Mouse (Mus musculus): Measurements from ENCODE around the gene Gm28230. TPM values are rescaled to one million over a fixed set of nuclear protein-coding genes. Genes with fewer than 3 reads are reported as not detected.

The Gm28230 gene
- total and polyA plus RNA-seq, 3 experiments, result 0.89 to 1.7 (median 1.1) TPM

DNA sequence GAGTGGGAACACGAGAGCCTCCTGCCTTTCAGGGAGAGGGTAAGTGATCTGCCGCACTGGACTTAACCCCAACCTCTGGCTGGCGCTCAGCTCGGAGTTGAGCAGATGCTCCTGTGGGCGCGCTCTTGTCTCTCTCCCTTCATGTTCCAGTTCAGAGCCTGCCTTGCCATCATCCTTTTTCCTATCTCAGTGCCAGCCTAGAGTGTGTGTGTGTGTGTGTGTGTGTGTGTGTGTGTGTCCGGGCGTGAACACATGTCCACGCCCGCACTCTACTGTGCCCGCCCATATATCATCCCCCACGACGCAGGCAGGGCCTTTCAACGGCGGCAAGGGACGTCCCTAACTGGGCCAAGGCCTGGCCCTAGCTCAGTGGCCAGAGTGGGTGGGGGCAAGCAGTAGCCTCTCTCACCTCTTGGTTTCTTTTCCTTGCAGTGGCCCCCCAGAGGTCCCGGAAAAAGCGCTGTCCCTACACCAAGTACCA is 43.0 kb upstream of the Gm28230 start:
- in situ Hi-C loops (cut with MboI; ENCODE audit: low pct_ligation_motif_present, low pct_unique_long_range_greater_than_20kb, low sequenced_read_pairs), result loop anchor here (25.0 kb wide), 1 partner anchor 629 kb away; no protein-coding TSS in a partner anchor
- TF ChIP-seq SIN3A (IDR thresholded peaks at IDR 0.05; ENCODE audit: low read length), result no peak
- no peak for TF ChIP-seq MXI1 (IDR thresholded peaks at IDR 0.05; ENCODE audit: low read depth, low read length)
- TF ChIP-seq SMC3 (IDR thresholded peaks at IDR 0.05; ENCODE audit: low read depth, low read length), result no peak
- no peak for TF ChIP-seq ZNF384 (IDR thresholded peaks at IDR 0.05; ENCODE audit: low read depth, low read length)
- TF ChIP-seq CHD2 (IDR thresholded peaks at IDR 0.05; ENCODE audit: low read length), result no peak
- TF ChIP-seq NRF1 (IDR thresholded peaks at IDR 0.05; ENCODE audit: low read depth, low read length), result no peak
- TF ChIP-seq POLR2A (IDR thresholded peaks at IDR 0.05; ENCODE audit: low read depth, low read length), result no peak
- TF ChIP-seq POLR2AphosphoS2 (IDR thresholded peaks at IDR 0.05; ENCODE audit: low read depth, low read length), result no peak
- peaks cover 29% of the 10 kb centered on the region for H3K9me3 ChIP-seq (replicated peaks; ENCODE audit: low read length)
- H3K27ac ChIP-seq (ENCODE audit: insufficient read depth, low read depth), result no peak overlapping the region
- no peak overlapping the region for H3K9ac ChIP-seq (ENCODE audit: insufficient read depth, low read depth)
- no peaks in the 10 kb centered on the region for H3K36me3 ChIP-seq (replicated peaks in 1 of 2; ENCODE audit: control insufficient read depth in 1 of 2, insufficient read depth in 1 of 2, low read length in 1 of 2)
- no peak overlapping the region for H3K4me3 ChIP-seq (replicated peaks in 1 of 3; ENCODE audit: low read depth in 2 of 3, low read length in 2 of 3, poor library complexity in 1 of 3)
- no peak for DNase-seq (ENCODE audit: extremely low read depth)
- no peaks in the 10 kb centered on the region for H3K4me1 ChIP-seq (ENCODE audit: control insufficient read depth in 1 of 2, insufficient read depth in 2 of 2)
- H3K79me2 ChIP-seq (replicated peaks; ENCODE audit: control insufficient read depth, extremely low read depth, insufficient read depth, poor library complexity, severe bottlenecking), result no peaks in the 10 kb centered on the region
- H3K4me2 ChIP-seq (ENCODE audit: insufficient read depth, low read depth, poor library complexity, severe bottlenecking), result no peak overlapping the region
- no peaks in the 10 kb centered on the region for H3K27me3 ChIP-seq (replicated peaks)
- dilution Hi-C loops (cut with MboI; ENCODE audit: extremely low pct_ligation_motif_present, extremely low pct_unique_long_range_greater_than_20kb, low sequenced_read_pairs), result no loop called here

DNA sequence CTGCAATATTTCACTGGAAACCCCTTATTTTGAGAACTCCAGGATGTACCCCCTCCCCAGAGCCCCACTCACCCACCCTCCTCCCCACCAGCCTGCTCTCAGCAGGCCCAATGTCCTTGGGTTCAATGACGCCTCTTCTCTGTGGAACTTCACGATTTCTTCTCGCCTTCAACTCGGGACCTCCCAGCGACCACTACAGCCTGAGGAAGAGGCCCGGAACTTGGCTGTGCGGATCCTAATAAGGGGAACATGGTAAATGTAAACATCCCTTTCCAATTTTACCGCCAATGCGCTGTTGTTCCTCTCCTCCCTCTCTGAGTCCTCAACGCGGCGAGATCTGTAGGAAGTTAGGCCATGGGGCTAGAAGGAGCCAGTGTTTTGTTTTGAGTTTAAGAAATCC is 42.4 kb upstream of the Gm28230 start:
- DNase-seq (ENCODE audit: extremely low read depth), result no peak
- no peak overlapping the region for H3K9ac ChIP-seq (ENCODE audit: insufficient read depth, low read depth)
- H3K9me3 ChIP-seq (replicated peaks; ENCODE audit: low read length), result peaks cover 29% of the 10 kb centered on the region
- no peaks in the 10 kb centered on the region for H3K36me3 ChIP-seq (replicated peaks in 1 of 2; ENCODE audit: control insufficient read depth in 1 of 2, insufficient read depth in 1 of 2, low read length in 1 of 2)
- no peak for TF ChIP-seq BHLHE40 (IDR thresholded peaks at IDR 0.05; ENCODE audit: low read depth, low read length)
- TF ChIP-seq ZC3H11A (IDR thresholded peaks at IDR 0.05; ENCODE audit: low read depth, low read length), result no peak
- TF ChIP-seq NELFE (IDR thresholded peaks at IDR 0.05; ENCODE audit: low read depth, low read length), result no peak
- no peak for TF ChIP-seq USF1 (IDR thresholded peaks at IDR 0.05; ENCODE audit: low read depth, low read length)
- no peak overlapping the region for H3K27ac ChIP-seq (ENCODE audit: insufficient read depth, low read depth)
- H3K79me2 ChIP-seq (replicated peaks; ENCODE audit: control insufficient read depth, extremely low read depth, insufficient read depth, poor library complexity, severe bottlenecking), result no peaks in the 10 kb centered on the region
- in situ Hi-C loops (cut with MboI; ENCODE audit: low pct_ligation_motif_present, low pct_unique_long_range_greater_than_20kb, low sequenced_read_pairs) (loop anchor here (25.0 kb wide), 1 partner anchor 628 kb away; no protein-coding TSS in a partner anchor), dilution Hi-C loops (cut with MboI; ENCODE audit: extremely low pct_ligation_motif_present, extremely low pct_unique_long_range_greater_than_20kb, low sequenced_read_pairs) (no loop called here)
- H3K27me3 ChIP-seq (replicated peaks), result no peaks in the 10 kb centered on the region
- no peak overlapping the region for H3K4me3 ChIP-seq (replicated peaks in 1 of 3; ENCODE audit: low read depth in 2 of 3, low read length in 2 of 3, poor library complexity in 1 of 3)
- H3K4me1 ChIP-seq (ENCODE audit: control insufficient read depth in 1 of 2, insufficient read depth in 2 of 2), result no peaks in the 10 kb centered on the region
- H3K4me2 ChIP-seq (ENCODE audit: insufficient read depth, low read depth, poor library complexity, severe bottlenecking), result no peak overlapping the region

DNA sequence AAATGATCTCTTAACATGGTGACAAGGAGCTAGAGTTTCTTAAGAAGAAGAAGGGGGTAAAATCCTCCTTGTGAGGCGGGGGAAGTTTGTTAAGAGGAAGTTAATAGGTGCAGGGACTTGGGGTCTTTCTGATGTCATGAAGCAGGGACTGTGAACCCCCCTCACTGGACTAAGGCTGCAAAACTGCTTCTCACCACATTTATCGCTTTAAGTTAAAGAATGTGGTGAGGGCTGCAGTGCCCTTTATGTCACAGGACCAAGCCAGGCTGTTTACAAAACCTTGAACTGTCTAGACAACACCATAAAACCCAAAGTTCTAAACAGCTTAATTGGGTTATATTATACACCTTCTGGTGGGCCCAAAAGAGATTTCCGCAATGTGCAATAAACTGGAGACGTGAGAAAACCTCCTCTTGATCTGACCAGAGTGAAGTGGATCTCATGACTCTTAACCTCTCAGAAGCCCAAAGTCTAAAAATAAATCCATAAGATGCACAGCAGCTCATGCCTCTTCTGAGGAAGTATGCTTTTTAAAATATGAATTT is 41.4 kb upstream of the Gm28230 start:
- TF ChIP-seq HCFC1 (IDR thresholded peaks at IDR 0.05; ENCODE audit: low read depth, low read length) (no peak), ZMIZ1 (IDR thresholded peaks at IDR 0.05; ENCODE audit: low read depth, low read length) (no peak), KAT2A (IDR thresholded peaks at IDR 0.05; ENCODE audit: insufficient replicate concordance, low read length) (no peak), MAX (IDR thresholded peaks at IDR 0.05; ENCODE audit: low read length) (no peak), RAD21 (IDR thresholded peaks at IDR 0.05; ENCODE audit: low read depth, low read length) (no peak), ETS1 (conservative IDR thresholded peaks at IDR 0.05; ENCODE audit: low read depth, low read length) (no peak), RCOR1 (conservative IDR thresholded peaks at IDR 0.05; ENCODE audit: low read depth, low read length) (no peak), MYC (IDR thresholded peaks at IDR 0.05; ENCODE audit: low read depth, low read length) (no peak), EP300 (IDR thresholded peaks at IDR 0.05; ENCODE audit: low read length) (no peak), TBP (conservative IDR thresholded peaks at IDR 0.05; ENCODE audit: low read depth, low read length) (no peak), BHLHE40 (IDR thresholded peaks at IDR 0.05; ENCODE audit: low read depth, low read length) (no peak), USF2 (conservative IDR thresholded peaks at IDR 0.05; ENCODE audit: low read depth, low read length) (no peak), ZC3H11A (IDR thresholded peaks at IDR 0.05; ENCODE audit: low read depth, low read length) (no peak), CHD1 (IDR thresholded peaks at IDR 0.05; ENCODE audit: low read depth, low read length) (no peak), MXI1 (IDR thresholded peaks at IDR 0.05; ENCODE audit: low read depth, low read length) (no peak), GABPA (IDR thresholded peaks at IDR 0.05; ENCODE audit: insufficient replicate concordance, low read depth, low read length) (no peak), MEF2A (IDR thresholded peaks at IDR 0.05; ENCODE audit: borderline replicate concordance, low read depth, low read length) (no peak)
- no peak for DNase-seq (ENCODE audit: extremely low read depth)
- Histone ChIP-seq H3K27ac (ENCODE audit: insufficient read depth, low read depth) (no peak overlapping the region), H3K79me2 (replicated peaks; ENCODE audit: control insufficient read depth, extremely low read depth, insufficient read depth, poor library complexity, severe bottlenecking) (no peaks in the 10 kb centered on the region), H3K9me3 (replicated peaks; ENCODE audit: low read length) (peaks cover 24% of the 10 kb centered on the region), H3K4me1 (ENCODE audit: control insufficient read depth in 1 of 2, insufficient read depth in 2 of 2) (no peaks in the 10 kb centered on the region), H3K9ac (ENCODE audit: insufficient read depth, low read depth) (no peak overlapping the region), H3K4me2 (ENCODE audit: insufficient read depth, low read depth, poor library complexity, severe bottlenecking) (no peak overlapping the region), H3K36me3 (replicated peaks in 1 of 2; ENCODE audit: control insufficient read depth in 1 of 2, insufficient read depth in 1 of 2, low read length in 1 of 2) (no peaks in the 10 kb centered on the region), H3K27me3 (replicated peaks) (no peaks in the 10 kb centered on the region), H3K4me3 (replicated peaks in 1 of 3; ENCODE audit: low read depth in 2 of 3, low read length in 2 of 3, poor library complexity in 1 of 3) (no peak overlapping the region)
- in situ Hi-C loops (cut with MboI; ENCODE audit: low pct_ligation_motif_present, low pct_unique_long_range_greater_than_20kb, low sequenced_read_pairs), result loop anchor here (25.0 kb wide), 1 partner anchor 627 kb away; no protein-coding TSS in a partner anchor
- dilution Hi-C loops (cut with MboI; ENCODE audit: extremely low pct_ligation_motif_present, extremely low pct_unique_long_range_greater_than_20kb, low sequenced_read_pairs), result no loop called here
